Mouse (Mus musculus): Measurements from ENCODE around the gene Htr1d.

- TF ChIP-seq CTCF (IDR thresholded peaks at IDR 0.05; ENCODE audit: control insufficient read depth, insufficient read depth, insufficient read length) (no peak), MAX (IDR thresholded peaks at IDR 0.05) (no peak)
Observed at GRCm38 (mm10) chr4:136411995-136412765, 11.1 kb upstream of the Htr1d start.
